Mouse (Mus musculus) embryonic fibroblast, embryonic 13.5 days (primary cell): ENCODE measurements around the gene Kcnj14.

Source experiments
- CTCF ChIP-seq: IDR thresholded peaks from 2 replicates; pipeline ENCODE4 v1.5.1; 2011; ENCODE audit warnings: mild to moderate bottlenecking, control low read depth, low read length, moderate library complexity, borderline replicate concordance; ENCODE audit not compliant: insufficient read depth
- POLR2A ChIP-seq: IDR thresholded peaks from 2 replicates; pipeline ENCODE4 v1.6.1; 2011; ENCODE audit warnings: low read depth, mild to moderate bottlenecking, control low read depth, low read length, moderate library complexity

DNA sequence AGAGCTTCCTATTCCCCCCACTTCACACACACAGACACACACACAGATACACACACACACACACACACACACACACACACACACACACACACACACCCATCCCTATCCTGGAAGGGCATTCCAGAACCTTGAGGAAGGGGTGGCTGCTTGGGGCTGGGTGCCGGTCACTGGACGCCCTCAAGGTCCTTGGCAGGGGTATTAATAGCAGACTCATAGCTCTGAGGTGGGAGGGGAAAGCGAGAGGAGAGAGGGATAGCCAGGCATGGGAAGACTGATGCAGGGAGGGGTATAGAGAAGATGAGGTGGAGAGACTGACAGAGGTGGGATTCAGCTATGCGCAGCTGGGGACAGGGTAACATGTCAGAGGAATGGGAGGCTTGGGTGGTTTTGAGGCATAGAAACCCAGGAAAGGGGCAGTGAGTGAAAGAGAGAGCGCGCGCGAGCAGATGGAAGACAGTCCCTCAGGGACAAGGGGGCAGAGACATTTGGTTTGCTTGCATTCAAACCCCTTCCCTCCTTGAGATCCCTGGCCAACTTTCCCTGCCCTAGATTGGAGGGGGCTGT is 44.6 kb upstream of the Kcnj14 start:
- TF ChIP-seq CTCF: no peak
- TF ChIP-seq POLR2A: no peak; the same call in 1 of the 2 replicates
